Mouse (Mus musculus) left cerebral cortex, postnatal 25 days (tissue): ENCODE measurements around the gene Fut8. TPM values are rescaled to one million over a fixed set of nuclear protein-coding genes. Genes with fewer than 3 reads are reported as not detected.
"Not testable (repeated sequence)": the region's sequence is repeated elsewhere in the genome, so short reads cannot be mapped to it uniquely, and the experiment has no call there.

ENCODE experiments used
- DNase-seq, 2 experiments: peaks; one replicate each; pipeline ENCODE4 v3.0.0; 2022; ENCODE audit warnings: low spot score in 2 of 2, mixed read lengths in 1 of 2
- intact Hi-C: fragments of 180-260 bp; cut with DNase I; formaldehyde crosslinking; loops from one replicate; pipeline ENCODE4 v1.15.1; 2025
- total RNA-seq, 2 experiments: library from RNA; stranded (reverse); gene quantifications; 2 replicates each; pipeline ENCODE4 v1.2.3; 2021

Fut8 gene
- total RNA-seq, 2 experiments from 2014 or later: 66.2 to 72.1 TPM

DNA sequence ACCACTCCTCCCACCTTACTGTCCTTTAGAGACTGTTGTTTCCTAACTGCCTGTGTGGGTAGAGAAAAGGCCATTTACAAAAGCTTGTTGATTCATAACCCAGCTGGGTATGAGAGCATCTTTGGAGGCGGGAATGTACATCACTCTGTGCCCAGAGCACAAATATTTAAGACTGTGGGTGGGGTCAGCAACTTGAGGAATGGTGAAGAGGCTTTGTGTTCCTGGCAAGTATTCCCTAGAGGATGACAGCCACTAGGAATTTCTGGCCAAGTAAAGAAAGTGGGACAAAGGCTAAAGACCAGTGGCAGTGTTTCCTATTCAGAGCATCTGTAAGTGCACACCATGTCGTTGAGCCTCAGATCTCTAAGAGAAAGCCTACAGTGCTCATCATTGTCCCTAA, 242.0 kb downstream of the Fut8 start:
- intact Hi-C loops: no loop called here
- no peak for DNase-seq

DNA sequence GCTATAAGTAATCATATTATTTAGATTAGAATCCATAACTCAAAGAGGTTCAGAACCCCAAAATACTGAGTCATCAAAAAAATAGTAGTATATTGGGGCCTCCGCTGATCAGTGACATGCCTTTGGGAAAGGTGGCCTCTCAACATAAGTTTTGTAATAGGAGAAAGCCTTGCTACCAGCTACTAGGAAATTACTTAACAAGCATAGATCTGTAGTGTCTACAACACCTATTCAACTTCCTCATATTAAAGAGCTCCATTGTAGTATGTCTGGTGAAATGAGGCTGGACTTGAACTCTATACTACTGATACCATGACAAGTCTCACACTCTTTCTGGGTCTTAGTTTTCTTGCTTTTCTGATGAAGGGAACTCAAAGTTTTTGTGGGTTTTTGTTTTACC, 243.2 kb downstream of the Fut8 start:
- intact Hi-C loops: no loop called here
- no peak for DNase-seq

DNA sequence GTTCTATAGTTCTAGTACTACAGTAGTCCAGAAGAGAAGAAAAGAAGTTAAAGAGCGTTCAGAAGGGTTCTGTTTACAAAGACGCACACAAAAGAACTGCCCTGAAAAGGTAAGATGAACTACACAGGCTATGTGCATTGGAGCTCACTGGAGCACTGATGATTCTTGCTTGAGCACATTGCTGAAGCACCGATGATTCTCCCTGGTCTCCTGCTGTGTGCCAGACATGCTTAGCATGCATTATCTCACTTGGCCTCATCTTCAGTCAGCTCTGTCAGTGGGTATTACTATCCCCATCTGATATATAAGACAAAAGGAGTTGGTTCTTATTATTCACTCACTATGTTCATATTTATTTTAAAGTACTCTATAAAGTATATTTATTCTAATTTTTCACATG, 243.9 kb downstream of the Fut8 start:
- DNase-seq: no peak
- intact Hi-C loops: no loop called here

DNA sequence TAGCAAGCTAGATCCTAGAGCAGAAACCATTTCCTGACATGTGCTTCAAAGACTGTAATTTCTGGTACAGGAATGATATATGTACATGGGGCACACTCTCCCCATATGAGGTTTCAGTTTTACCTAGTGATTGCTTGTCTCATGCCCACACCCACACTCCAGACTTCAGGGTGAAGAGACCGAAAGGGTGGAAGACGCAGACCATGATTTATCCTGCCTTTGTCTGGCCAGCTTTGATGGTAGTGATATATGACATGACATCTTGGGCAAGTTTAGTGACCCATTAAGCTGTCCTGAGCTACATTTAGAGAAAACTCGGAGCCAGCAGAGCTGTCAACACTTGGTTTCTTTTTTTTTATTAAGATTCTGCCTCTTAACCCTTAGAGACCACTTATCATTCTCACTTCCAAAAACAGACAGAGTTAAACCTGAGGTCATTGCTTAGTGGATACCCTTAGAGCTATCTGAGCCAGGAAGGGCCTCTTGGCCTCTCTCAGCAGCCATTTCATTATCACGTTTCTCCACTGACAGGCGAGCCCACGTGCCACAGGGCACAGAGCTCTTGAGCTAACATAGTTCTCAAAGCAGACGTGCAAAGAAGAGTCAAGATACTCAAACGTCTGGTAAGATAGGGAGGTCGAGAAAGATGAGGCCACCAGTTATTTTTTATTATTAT, 245.4 kb downstream of the Fut8 start:
- intact Hi-C loops: no loop called here
- DNase-seq: no peak

DNA sequence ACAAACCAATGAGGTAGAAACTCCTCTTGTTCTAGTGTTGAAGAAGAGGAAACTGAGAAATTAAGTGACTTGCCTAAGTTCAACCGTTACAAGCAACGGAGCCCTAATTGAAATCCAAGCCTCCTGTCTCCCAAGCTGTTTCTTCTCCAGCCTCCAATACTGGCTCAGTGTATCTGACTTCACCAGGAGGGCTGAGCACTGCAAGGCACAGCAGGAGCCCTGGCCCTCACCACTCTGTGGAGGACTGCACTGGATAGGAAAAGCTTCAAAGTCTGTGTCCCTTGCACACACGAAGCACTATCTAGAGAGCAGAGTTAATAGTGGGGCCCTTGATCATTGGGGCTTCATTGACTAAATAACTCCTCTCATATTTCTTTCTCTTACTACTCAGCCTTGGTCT, 246.8 kb downstream of the Fut8 start:
- DNase-seq: no peak
- intact Hi-C loops: no loop called here

DNA sequence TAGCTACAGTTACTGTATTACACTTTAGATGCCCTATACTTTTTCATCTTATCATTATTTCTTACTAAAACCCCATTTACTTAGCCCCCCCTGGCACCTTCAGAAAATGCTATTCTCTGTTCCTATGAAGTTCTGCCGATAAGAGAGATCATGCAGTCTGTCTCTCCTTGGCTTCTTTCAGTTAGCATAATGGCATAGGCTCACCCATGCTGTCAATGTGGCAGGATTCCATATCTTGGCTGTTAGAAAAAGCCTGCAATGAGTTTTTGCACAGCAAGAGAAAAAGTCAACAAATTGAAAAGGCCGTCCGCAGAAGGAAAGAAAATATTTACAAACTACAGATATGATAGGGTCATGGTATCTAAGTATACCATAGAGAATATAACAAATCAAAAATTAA, 253.6 kb downstream of the Fut8 start:
- DNase-seq: no peak
- intact Hi-C loops: no loop called here

DNA sequence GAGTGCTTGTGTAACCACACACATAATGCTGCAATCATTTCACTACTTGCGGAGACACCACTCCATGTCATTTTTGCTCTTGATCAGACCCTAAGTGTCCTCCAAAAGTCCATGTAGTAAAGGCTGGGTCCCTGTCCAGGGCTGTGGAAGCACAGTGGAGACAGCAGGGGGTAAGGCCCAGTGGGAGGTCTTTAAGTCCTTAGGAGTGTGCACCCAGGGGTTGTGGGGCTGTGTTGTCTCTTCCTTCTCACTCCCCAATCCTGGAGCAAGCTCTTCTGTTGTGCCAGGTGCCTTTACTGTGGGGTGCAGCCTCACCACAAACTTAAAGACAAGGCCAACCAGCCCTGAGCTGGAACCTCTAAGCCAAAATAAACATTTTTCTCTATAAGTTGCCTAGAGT, 257.9 kb downstream of the Fut8 start:
- intact Hi-C loops: no loop called here
- DNase-seq: no peak

DNA sequence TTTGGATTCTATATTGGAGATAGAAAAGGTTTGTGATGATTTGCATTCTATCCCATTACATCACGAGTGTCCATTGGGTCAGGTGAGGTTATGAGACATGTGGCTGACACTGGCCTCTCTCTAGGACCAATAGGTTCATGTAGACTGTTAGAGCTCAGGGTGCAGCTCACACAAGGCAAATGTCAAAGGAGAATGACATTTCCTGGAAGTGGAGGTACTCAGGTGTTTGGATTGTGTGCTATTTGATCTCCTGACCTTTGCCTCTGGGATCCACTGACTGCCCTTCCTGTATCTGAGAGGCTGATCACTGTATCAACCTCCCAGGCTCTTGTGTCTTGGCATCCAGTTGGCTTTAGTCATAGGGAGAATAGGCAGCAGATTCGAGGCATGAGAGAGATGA, 260.2 kb downstream of the Fut8 start:
- DNase-seq: no peak
- intact Hi-C loops: no loop called here

DNA sequence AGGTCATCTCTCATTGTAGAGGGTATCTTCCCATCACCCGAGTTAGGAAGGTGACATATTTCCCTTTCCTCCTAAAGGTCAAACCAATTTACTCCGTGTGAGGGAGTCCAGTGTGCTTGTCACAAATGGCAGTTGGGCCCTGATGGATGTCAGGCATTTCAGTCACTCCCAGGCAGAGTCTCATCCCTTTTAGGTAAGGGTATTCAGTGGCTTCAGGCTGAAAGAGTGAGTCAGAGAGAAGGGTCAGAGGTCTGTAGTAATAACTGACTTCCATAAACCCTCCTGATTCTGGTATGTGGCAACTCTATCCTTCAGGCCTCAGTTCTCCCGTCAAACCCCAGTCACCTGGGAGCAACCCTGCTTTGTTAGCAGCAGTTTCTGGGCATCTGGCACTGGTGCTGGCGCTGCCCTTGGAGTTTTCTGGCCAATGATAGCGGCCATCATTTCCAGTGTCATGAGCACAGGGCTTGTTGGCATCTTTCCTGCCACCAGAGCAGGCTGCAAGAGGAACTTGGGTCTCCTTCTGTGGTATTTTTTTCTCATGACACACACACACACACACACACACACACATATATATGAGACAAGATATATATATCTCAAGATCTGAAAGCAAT, 262.6 kb downstream of the Fut8 start:
- intact Hi-C loops: no loop called here
- DNase-seq: no peak

DNA sequence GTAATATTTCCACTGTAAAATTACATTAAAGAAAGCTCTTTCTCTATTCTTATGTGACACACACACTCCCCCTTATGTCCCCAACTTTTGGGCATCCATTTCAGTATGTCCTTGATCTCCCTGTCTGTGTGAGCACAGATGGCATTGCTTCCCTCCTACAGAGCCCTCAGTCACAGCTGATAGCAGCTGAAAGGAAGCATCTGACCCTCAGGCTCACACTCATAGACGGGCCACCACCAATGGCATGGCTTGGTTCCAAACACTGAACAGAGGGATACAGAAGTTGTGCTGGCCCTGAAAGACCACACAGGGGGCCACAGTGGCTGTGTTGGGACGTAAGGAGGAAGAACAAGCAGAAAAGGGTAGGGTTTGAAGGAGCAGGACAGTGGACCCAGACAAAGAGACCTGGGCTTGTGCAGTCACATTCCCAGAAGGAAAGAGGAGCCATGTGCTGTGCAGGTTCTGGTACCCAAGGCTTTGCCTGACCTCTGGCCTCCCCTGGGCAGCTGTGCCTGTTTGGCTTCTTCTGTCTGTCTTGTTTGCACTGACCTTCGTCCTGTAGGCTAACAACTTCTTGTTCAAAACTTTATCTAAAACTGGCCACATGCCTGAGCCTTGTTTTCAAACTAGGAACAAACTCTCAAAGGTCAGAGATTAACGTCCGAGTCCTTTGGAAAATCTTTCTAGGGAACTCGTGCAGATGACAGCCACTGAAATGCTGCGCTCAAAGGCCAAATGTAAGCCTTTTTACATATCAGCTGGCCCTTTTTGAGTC, 263.7 kb downstream of the Fut8 start:
- intact Hi-C loops: no loop called here
- DNase-seq: no peak

DNA sequence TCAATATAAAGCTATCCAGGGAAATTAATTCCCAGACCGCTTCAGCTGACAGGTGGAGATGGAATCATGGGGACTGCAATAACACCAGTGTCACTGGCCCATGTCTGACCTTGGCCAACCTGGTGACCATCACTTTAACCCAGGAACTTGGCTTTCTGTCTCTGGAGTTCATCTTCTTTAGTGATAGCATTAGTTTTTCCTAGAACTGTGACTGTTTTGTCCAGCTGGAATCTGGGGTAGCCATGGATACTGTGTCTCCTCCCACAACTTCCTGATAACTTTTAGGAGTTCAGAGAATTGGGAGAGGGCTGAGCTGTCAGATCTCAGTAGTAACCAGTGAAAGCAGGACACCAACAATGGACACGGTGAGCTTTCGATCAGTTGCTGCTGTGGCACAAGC, 264.3 kb downstream of the Fut8 start:
- no peak for DNase-seq
- intact Hi-C loops: no loop called here

DNA sequence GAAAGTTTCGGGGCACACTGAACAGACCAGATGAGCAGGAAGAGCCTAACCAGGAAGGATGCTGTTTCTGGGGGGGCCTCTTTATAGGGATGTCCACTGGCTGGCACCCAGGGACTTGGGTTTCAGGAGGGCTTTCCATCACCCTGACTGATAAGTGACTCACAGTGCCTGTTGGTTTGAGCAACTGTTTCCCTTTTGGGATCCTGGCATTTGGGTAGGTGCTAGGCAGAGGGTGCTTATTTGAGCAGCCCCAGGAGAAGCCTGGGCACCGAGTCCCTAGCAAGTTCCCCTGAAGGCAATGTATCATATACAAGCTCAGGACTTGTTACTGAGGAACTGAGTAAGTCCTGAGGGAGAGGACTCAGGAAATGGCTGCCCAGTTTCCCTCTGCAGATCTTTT, 267.5 kb downstream of the Fut8 start:
- DNase-seq: no peak

DNA sequence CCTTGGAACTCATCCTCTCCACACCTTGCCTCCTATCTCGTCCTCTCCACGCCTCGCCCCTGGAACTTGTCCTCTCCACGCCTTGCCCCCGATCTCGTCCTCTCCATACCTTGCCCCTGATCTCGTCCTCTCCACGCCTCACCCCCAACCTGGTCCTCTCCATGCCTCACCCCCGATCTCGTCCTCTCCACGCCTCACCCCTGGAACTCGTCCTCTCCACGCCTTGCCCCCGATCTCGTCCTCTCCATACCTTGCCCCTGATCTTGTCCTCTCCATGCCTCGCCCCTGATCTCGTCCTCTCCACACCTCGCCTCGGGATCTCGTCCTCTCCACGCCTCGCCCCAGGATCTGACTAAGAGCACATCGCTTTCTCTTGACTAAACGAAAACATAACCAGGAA, 269.8 kb downstream of the Fut8 start:
- no peak for DNase-seq
- intact Hi-C loops: no loop called here

More for the DNA sequence above, 267.5 kb downstream of the Fut8 start:
- intact Hi-C loops: no loop called here

DNA sequence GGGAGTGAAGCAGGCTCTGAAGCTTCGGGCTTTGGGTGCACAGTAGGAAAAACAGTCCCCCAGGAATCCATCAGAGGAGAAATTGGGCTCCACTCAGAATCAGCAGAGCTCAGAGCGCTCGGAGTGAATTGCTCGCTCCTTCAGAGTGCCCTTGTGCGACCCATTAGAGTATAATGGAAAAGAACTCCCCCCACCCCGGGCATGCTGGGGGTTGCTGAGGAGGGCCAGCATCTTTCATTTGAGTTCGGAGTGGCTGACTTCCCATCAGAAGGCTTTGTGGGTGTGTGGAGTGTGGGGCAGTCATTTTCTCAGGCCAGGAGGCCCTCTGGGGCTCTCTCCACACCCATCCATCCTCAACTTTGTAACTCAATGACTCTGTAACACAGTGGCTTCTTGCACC, 272.8 kb downstream of the Fut8 start:
- intact Hi-C loops: no loop called here
- no peak for DNase-seq

DNA sequence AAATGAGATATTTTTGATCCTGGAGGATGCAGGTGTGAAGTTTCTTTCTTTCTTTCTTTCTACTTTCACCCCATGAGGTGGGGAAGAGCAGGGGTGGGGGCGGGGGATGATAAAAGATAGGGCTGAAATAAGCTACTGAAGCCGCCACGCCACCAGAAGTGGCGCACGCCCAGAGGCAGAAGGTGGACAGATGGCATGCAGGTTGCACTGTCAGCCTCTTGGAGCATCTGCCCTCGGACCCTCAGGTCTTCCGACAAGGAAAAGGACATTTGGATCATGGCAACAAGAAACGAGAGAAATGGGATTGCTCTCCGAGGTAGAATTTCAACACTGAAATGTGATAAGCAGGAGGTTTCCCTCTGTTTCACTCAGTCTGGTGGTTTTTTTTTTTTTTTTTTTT, 273.3 kb downstream of the Fut8 start:
- DNase-seq: no peak
- intact Hi-C loops: no loop called here

DNA sequence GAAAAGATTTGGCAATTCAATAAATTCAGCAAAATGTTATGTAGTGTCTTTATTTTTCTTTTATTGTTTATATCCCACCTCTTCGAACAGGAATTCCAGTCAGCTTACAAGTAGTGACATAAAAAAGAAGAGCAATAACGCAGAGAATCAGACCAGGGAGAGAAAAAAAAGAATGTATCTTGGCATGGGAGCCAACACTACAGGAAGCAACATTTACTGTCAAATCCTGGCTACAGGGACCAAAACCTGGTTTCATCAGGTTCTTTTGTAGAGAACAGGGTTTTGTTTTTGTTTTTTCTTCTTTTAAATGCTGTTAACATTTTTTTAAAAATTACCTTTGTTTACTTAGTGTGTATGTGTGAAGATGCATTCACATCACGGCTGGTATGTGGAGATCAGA, 273.7 kb downstream of the Fut8 start:
- DNase-seq: no peak
- intact Hi-C loops: no loop called here

DNA sequence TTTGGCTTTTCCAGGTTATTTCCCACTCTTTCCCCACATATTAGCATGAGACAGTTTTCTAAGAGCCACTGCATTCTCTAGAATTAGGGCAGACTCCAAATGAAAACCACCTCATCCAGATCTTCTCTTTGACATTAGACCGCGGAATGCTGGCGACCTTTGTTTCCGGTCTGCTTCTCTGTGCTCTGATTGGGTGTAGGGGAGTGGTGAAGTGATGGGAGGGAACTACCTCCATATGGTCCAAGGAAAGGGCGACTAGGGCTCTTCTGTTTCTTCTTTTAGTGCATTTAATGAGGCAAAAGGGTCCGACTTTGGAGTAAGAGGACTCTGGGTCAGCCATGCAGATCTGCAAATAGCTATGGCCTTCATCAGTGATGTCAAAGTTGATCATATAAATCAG, 278.9 kb downstream of the Fut8 start:
- intact Hi-C loops: no loop called here
- DNase-seq: no peak

DNA sequence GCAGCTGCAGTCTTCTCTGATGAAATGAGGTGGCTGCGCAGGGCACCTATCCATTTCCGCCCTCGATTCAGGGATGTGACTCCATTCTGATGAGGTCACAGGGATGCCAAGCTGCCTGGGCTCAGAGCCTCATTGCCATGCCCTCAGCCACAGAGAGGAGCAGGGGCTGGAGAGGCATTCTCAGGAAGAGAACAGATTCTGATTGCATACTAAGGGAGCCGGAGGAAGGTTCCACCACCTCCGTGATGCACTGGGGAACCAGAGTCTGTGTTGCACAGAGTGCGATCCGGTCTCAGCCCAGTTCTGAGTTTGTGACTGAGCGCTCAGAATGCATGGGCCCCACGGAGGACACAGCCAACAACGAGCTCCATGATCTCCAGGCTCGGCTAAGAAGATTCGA, 279.8 kb downstream of the Fut8 start:
- intact Hi-C loops: no loop called here
- no peak for DNase-seq

DNA sequence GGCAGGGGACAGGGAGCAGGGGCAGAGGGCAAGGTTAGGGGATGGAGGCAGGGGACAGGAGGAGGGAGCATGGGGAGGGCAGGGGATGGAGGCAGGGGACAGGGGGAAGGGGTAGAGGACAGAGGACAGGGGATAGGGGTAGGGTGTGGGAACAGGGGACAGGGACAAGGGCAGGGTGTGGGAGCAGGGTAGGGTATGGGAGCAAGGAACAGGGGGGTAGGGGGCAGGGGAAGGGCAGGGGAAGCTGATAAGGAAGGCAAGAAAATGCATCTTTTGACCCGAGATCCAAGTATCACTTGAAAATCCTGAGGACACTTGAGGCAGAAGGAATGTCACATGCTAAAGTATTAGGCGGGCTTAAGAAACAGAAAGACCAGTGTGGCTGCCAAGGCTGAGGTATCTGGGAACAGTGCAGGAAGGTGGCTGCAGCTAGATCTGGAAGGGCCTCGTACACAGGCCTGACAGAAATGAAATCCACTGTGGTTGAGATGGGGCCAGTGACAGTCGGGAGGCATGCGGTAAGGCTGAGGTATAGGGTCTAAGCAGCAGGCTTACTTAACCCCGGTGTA, 281.7 kb downstream of the Fut8 start:
- no peak for DNase-seq
- intact Hi-C loops: no loop called here

DNA sequence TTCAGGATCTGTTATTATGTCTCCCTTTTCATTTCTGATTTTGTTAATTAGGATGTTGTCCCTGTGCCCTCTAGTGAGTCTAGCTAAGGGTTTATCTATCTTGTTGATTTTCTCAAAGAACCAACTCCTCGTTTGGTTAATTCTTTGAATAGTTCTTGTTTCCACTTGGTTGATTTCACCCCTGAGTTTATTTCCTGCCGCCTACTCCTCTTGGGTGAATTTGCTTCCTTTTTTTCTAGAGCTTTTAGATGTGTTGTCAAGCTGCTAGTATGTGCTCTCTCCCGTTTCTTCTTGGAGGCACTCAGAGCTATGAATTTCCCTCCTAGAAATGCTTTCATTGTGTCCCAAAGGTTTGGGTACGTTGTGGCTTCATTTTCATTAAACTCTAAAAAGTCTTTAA, 286.1 kb downstream of the Fut8 start:
- intact Hi-C loops, DNase-seq: not testable (repeated sequence)
